Mouse (Mus musculus) cerebellum, adult 18-20 months (tissue): Measurements from ENCODE around the gene Abce1.

Source experiments
- DNase-seq, 2 experiments: peaks; one replicate each; pipeline ENCODE4 v3.0.0; 2021

Abce1 gene

DNA sequence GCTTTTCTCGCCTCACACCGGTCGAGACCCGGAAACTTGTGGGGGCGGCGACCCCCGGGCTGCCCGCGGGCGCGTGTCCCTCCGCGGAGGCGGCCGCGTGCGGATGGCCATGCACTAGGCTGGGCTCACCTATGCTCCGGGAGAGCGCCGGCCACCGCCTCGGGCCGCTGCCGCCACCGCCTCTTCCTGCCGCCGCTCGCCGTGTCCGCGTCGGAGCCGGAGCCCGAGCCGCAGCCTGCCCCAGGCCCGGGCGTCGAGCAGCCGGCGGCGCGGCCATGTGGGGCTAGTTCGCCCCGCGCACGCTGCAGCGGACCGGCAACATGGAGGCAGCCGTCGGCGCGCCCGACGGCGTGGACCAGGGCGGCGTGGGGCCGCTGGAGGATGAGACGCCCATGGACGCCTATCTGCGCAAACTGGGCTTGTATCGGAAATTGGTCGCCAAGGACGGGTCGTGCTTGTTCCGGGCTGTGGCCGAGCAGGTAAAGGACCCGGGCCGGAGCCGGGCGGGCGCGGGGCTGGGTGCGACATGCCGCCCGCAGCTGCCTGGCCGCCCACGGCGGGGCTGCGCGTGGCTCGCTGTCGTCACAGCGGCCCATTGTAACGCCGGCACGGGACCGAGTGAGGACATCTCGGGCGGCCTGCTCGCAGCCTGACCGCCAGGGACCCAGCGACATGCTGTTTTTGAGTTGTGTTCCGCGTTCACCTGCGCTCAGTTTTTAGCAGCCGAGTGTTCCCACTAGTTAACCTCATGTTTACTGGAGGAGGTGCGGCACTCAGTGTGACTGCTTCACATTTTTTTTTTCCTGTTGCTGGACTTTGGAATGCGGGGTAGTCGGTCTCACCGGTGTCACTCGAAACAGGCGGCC, 71.7 kb downstream of the Abce1 start, which contains the start of gene Otud4:
Gene Otud4, plus strand, starts transcription at position 33 of the 866 bp plus-strand sequence.
- peak; percentile 44 to 66 for DNase-seq

GRCm38 (mm10) chr8:79638707-79639549, 72.6 kb downstream of the Abce1 start:
- peak; percentile 97 to 99 for DNase-seq

- DNase-seq: peak; percentile 40 to 46
Measured at GRCm38 (mm10) chr8:79638001-79638706, 73.4 kb downstream of the Abce1 start.

DNA sequence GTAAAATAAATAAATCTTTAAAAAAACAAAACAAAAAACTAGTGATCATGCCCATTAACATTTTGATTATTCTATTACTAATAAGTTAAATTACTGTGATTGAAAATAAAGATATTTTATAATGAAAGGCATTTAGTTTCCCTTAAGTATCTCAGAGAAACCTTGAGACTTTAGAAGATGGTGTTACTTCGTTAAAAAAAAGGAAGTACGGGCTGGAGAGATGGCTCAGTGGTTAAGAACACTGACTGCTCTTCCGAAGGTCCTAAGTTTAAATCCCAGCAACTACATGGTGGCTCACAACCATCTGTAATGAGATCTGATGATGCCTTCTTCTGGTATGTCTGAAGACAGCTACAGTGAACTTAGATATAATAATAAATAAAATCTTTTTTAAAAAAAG, 74.3 kb downstream of the Abce1 start:
- DNase-seq: no peak

GRCm38 (mm10) chr8:79636151-79636550, 75.4 kb downstream of the Abce1 start:
- no peak for DNase-seq

- no peak for DNase-seq
Measured at GRCm38 (mm10) chr8:79635491-79635890, 76.0 kb downstream of the Abce1 start.
